Mouse (Mus musculus) intestine, postnatal 0 days (tissue): ENCODE measurements around the gene Cnot1. TPM values are rescaled to one million over a fixed set of nuclear protein-coding genes. Genes with fewer than 3 reads are reported as not detected.
"Not testable (repeated sequence)": the region's sequence is repeated elsewhere in the genome, so short reads cannot be mapped to it uniquely, and the experiment has no call there.

Source experiments
- ATAC-seq: fragments of 200-750 bp; cut with Nextera tagmentation; 2 replicates; pipeline ENCODE4 v1.8.0; 2017; ENCODE audit warnings: mild to moderate bottlenecking, moderate TSS enrichment, moderate library complexity
- H3K27ac ChIP-seq: fragments of 300-500 bp; sonication (generic); 2 replicates; pipeline ENCODE4 v1.5.1; 2014; ENCODE audit warnings: mild to moderate bottlenecking, low read depth, low read length, moderate library complexity
- H3K27me3 ChIP-seq: fragments of 300-500 bp; sonication (generic); replicated peaks from 2 replicates; pipeline ENCODE4 v1.6.1; 2014; ENCODE audit warnings: low read length, mixed read lengths; ENCODE audit not compliant: control insufficient read depth, insufficient read depth
- H3K36me3 ChIP-seq: fragments of 300-500 bp; sonication (generic); 2 replicates; pipeline ENCODE4 v1.6.1; 2014; ENCODE audit warnings: mild to moderate bottlenecking, moderate library complexity; ENCODE audit not compliant: control insufficient read depth, insufficient read depth
- H3K4me1 ChIP-seq: fragments of 300-500 bp; sonication (generic); replicated peaks from 2 replicates; pipeline ENCODE4 v1.6.1; 2014; ENCODE audit warnings: antibody characterized with exemption, low read length, mixed read lengths; ENCODE audit not compliant: control insufficient read depth, insufficient read depth
- H3K4me2 ChIP-seq: fragments of 300-500 bp; sonication (generic); replicated peaks from 2 replicates; pipeline ENCODE4 v1.6.1; 2014; ENCODE audit warnings: low read depth, mild to moderate bottlenecking, moderate library complexity
- H3K4me3 ChIP-seq: fragments of 300-500 bp; sonication (generic); 2 replicates; pipeline ENCODE4 v1.5.1; 2014; ENCODE audit warnings: low read depth, low read length
- H3K9ac ChIP-seq: fragments of 300-500 bp; sonication (generic); 2 replicates; pipeline ENCODE4 v1.6.1; 2014; ENCODE audit warnings: mild to moderate bottlenecking, low read depth, low read length
- H3K9me3 ChIP-seq: fragments of 300-500 bp; sonication (generic); 2 replicates; pipeline ENCODE4 v1.6.1; 2016; ENCODE audit warnings: mixed run types; ENCODE audit not compliant: control insufficient read depth
- CTCF ChIP-seq: sonication (generic); IDR thresholded peaks from 2 replicates; pipeline ENCODE4 v1.5.1; 2016; ENCODE audit warnings: low read depth, mild to moderate bottlenecking, control low read depth, antibody characterized with exemption, moderate library complexity
- WGBS: fragments of 180-500 bp; shearing (Covaris S2); extraction: QIAGEN DNeasy Blood & Tissue Kit; methylation state at CpG from one replicate; pipeline ENCODE4 v1.1.7; 2014; 5-methylcytosine and 5-hydroxymethylcytosine counted together
- polyA plus RNA-seq: library from polyadenylated mRNA; unstranded; fragments of >200 nt; fragmentation: Nextera tagmentation; extraction: Ambion mirVana; gene quantifications from 2 replicates; pipeline ENCODE4 v1.2.1, GENCODE M21; 2015

Cnot1 gene
- polyA plus RNA-seq, 1 experiment from 2014 or later, result 18.2 TPM

GRCm38 (mm10) chr8:95833435-95833984, 26.2 kb upstream of the Cnot1 start:
- Histone ChIP-seq H3K4me1 (no peaks in the 10 kb centered on the region), H3K9me3 (no peaks in the 10 kb centered on the region), H3K9ac (no peak overlapping the region), H3K36me3 (no peaks in the 10 kb centered on the region), H3K27me3 (no peaks in the 10 kb centered on the region), H3K4me2 (peak overlapping the region; percentile 55), H3K4me3 (peak overlapping the region; percentile 18), H3K27ac (no peak overlapping the region)
- WGBS, result under 1% methylated on average over 16 of the region's 16 CpGs
- ATAC-seq, result peak; percentile 74
- no peak for TF ChIP-seq CTCF

GRCm38 (mm10) chr8:95832603-95833434, 25.6 kb upstream of the Cnot1 start:
- WGBS, result 18% methylated on average over 16 of the region's 16 CpGs
- ATAC-seq, result peak; percentile 46
- TF ChIP-seq CTCF, result peak; percentile 94
- Histone ChIP-seq H3K4me3 (peak overlapping the region; percentile 18), H3K4me1 (no peaks in the 10 kb centered on the region), H3K9ac (no peak overlapping the region), H3K27me3 (no peaks in the 10 kb centered on the region), H3K36me3 (no peaks in the 10 kb centered on the region), H3K9me3 (no peaks in the 10 kb centered on the region), H3K4me2 (peak overlapping the region; percentile 55), H3K27ac (no peak overlapping the region; the same call in 1 of the 2 replicates)

- H3K4me2 ChIP-seq, result no peak overlapping the region
- no peaks in the 10 kb centered on the region for H3K9me3 ChIP-seq
- H3K4me1 ChIP-seq, result no peaks in the 10 kb centered on the region
- H3K27me3 ChIP-seq, result no peaks in the 10 kb centered on the region
- H3K27ac ChIP-seq, result no peak overlapping the region
- TF ChIP-seq CTCF, result no peak
- no peaks in the 10 kb centered on the region for H3K36me3 ChIP-seq
- no peak overlapping the region for H3K4me3 ChIP-seq
- no peak for ATAC-seq
- 47% methylated on average over 3 of the region's 3 CpGs for WGBS
- H3K9ac ChIP-seq, result no peak overlapping the region
Measured at GRCm38 (mm10) chr8:95830144-95830543, 22.9 kb upstream of the Cnot1 start.

GRCm38 (mm10) chr8:95825162-95825561, 17.9 kb upstream of the Cnot1 start, which contains the start of gene Sap18b:
TSS of gene Sap18b (plus strand) at chr8:95825346.
- not testable (repeated sequence) for H3K4me2 ChIP-seq, H3K4me1 ChIP-seq, H3K4me3 ChIP-seq, H3K9me3 ChIP-seq, H3K27me3 ChIP-seq, H3K36me3 ChIP-seq, H3K27ac ChIP-seq, H3K9ac ChIP-seq, ATAC-seq
- WGBS, result 70% methylated on average over 22 of the region's 25 CpGs

GRCm38 (mm10) chr8:95822699-95823098, 15.4 kb upstream of the Cnot1 start:
- no peak for TF ChIP-seq CTCF
- Histone ChIP-seq H3K9ac (no peak overlapping the region), H3K9me3 (no peaks in the 10 kb centered on the region), H3K4me1 (no peaks in the 10 kb centered on the region), H3K4me3 (no peak overlapping the region), H3K27ac (no peak overlapping the region), H3K4me2 (no peak overlapping the region), H3K36me3 (no peaks in the 10 kb centered on the region), H3K27me3 (no peaks in the 10 kb centered on the region)
- 67% methylated on average over 3 of the region's 3 CpGs for WGBS
- ATAC-seq, result no peak

- Histone ChIP-seq H3K27me3 (no peaks in the 10 kb centered on the region), H3K27ac (no peak overlapping the region), H3K36me3 (no peaks in the 10 kb centered on the region), H3K9ac (no peak overlapping the region), H3K4me1 (no peaks in the 10 kb centered on the region), H3K4me2 (no peak overlapping the region), H3K4me3 (no peak overlapping the region), H3K9me3 (no peaks in the 10 kb centered on the region)
- WGBS, result 80% methylated on average over 5 of the region's 5 CpGs
- ATAC-seq, result no peak
- TF ChIP-seq CTCF, result no peak
Measured at GRCm38 (mm10) chr8:95822096-95822495, 14.8 kb upstream of the Cnot1 start.
